21 mouse cellular contexts compared by ENCODE assay signal in genomic region chr9:54909446-54909845, GRCm38 (mm10). TPM values are rescaled to one million over a fixed set of nuclear protein-coding genes. Genes with fewer than 3 reads are reported as not detected.
"Had no signal": no experiment of that assay in that cellular context is flagged by ENCODE, and none has a peak within 500 bp of the region (broad histone marks: within the 10 kb centered on the region; RNA-seq: fewer than 3 reads in every experiment).

No protein-coding gene starts in this region.

- H3K4me2 ChIP-seq: limb, embryonic 12.5 days; limb, embryonic 15.5 days; liver, embryonic 12.5 days; liver, embryonic 15.5 days; midbrain, embryonic 11.5 days; neural tube, embryonic 12.5 days; neural tube, embryonic 15.5 days; stomach, embryonic 15.5 days had no signal

- DNase-seq: kidney, adult 18-20 months; kidney, adult 9 months; kidney, postnatal 14 days; layer of hippocampus, postnatal 36 days; left cerebral cortex, postnatal 4 days; midbrain, embryonic 14.5 days; retina, postnatal 1 day; right cerebral cortex, postnatal 25 days; spleen, adult 18-20 months; thymus, adult 18-20 months; thymus, postnatal 36 days had no signal

- H3K27me3 ChIP-seq: limb, embryonic 12.5 days; limb, embryonic 15.5 days; liver, embryonic 12.5 days; liver, embryonic 15.5 days; neural tube, embryonic 12.5 days; neural tube, embryonic 15.5 days; stomach, embryonic 15.5 days had no signal

- ATAC-seq: liver, embryonic 12.5 days had no signal

- H3K4me3 ChIP-seq: left cerebral cortex, adult 2 months; limb, embryonic 12.5 days; limb, embryonic 15.5 days; liver, embryonic 12.5 days; liver, embryonic 15.5 days; neural tube, embryonic 12.5 days; neural tube, embryonic 15.5 days; stomach, embryonic 15.5 days had no signal

RNA-seq across cellular contexts. Expression of gene AY074887, which starts 41.4 kb away (rescaled TPM):
- polyA plus RNA-seq: large intestine, adult 2 months had no signal
